Mouse (Mus musculus) thymus, adult 18-20 months (tissue): ENCODE results near the gene Mybphl.

ENCODE experiments used
- DNase-seq, 2 experiments: peaks; one replicate each; pipeline ENCODE4 v3.0.0; 2022; ENCODE audit warnings: mixed read lengths in 2 of 2

Mybphl gene

DNA sequence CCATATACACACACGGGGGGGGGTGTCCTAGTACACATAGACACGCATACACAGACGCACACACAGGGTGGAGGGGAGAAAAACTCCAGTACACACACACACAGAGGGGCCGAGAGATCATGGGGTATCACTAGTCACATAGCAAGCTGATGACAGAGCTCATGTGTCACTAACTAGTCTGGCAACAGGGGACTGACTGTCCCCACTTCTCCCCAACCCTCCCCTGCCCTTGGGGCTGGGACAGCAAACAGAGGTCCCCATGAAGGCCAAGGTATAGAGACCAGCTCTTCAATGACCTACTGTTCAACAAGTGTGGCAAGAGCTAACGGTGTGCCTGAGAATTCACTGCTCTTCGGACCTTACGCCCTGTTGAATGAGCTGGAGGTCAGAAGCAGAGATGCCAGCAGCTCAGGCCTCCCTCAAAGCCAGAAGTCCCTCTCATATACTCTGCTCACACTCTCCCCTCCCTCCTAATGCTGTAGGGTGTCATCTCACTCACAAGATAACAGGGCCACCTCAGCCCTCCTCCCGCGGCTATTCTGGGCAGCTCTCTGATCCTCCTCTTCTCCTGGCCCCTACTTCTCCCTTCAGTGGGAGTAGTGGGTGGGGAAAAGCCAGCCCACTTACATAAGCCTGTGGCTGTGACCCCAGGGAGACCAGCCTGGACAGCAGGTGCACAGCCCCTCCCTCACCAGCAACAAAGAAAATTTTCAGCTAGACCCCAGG, at the start of gene Mybphl:
Gene Mybphl (plus strand): TSS at position 642 of the 726 bp plus-strand sequence.
- DNase-seq: no peak

DNA sequence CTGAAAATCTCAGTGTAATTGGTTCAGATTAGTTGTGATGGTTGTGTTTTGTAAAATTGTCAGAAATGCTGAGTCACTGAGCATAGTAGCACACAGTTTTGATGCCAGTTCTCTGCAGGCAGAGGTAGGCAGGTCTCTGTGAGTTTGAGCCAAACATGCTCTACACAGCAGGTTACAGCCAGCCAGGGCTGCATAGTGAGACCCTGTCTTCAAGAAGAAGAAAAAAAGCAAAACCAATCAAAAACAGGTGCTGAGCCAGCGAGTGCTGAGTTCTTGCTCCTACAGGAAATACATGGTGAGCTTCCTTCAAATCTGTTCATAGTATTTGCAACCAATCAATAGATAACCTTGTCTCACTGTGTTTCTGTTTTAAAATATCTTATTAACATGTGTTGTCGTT, 46.2 kb upstream of the Mybphl start:
- DNase-seq: no peak

DNA sequence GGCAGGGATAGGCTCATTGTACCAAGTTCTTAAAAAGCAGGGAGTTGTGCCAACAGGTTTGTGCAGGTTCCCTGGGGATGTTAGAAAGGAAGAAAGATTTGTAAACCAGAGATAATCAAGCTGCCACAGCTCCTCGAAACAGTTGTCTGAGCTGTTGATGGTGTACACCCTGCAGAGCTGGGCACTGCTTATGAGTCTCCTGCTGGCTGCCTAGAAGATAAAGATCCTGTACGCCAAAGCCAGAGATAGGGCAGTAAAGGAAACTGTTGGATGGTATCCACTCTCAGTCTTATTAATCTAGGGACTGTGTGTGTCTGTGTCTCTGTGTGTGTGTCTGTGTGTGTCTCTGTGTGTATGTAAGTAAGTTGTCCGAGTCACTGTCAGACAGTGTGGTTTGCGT, 43.0 kb upstream of the Mybphl start:
- no peak for DNase-seq

DNA sequence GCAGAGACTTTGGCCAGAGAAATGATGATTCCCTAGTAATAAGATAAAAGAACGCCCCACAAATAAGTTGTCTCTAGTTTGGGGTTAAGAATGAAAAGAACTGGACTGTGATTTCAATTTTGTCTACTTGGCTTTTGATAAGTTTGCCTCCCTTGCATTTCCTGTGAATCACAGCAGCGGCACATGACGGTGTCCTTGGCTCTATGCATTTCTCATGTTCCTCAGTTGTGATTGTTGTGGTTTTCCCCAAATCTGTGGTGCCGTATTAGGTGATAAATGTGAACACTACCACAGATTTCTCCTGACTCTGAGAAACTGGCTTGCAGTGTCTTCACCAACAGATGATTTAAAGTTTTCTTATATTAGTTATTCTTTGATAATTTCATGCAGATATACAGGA, 42.6 kb upstream of the Mybphl start:
- DNase-seq: no peak

DNA sequence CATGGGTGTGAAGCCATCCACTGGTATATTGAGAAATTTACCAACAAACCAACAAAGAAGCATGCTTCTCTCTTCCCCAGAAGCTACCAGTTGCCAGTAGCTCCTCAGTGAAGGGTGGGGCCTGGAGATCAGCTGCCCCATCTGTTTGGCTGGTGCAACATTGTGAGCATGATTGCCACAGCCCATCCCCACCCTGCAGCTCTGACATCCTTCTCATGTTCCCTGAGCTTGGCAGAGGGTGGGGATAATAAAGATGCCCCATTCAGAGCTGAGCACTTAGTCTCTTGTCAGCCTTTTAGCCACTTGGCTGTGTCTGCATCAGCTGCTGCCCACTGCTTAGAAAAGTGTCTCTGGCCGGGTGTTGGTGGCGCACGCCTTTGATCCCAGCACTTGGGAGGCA, 41.7 kb upstream of the Mybphl start:
- DNase-seq: no peak

DNA sequence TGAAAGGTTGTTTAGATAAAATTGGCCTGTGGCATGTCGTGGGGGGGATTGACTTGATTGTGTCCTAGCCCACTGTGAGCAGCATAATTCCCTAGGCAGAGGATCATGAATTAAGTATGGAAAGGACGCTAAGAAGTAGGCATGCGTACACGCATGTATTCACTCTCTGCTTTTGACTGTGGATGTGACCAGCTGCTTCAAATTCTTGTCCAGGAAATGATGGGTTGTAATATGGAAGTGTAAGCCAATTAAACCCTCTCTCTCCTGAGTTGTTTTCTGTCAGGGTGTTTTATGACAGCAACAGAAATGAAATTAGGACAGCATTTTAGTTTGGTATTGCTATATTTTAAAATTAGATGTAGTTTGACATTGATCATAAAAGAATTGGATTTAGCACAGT, 39.9 kb upstream of the Mybphl start:
- no peak for DNase-seq

DNA sequence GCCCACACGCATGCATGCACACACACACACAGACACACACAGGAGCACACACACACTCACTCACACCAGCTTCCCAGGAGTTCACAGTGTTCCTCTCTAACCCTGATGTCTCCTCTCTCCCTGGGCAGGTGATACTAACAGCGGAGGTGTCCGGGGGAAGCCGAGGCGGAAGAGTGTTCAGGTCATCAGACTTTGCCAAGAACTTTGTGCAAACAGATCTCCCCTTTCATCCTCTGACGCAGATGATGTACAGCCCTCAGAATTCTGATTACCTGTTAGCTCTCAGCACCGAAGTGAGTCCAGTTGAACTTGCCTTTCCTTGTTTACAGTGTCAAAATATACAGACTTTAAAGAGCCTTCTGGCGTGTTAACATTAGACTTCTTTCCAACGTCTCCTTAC, 39.2 kb upstream of the Mybphl start:
- DNase-seq: no peak

DNA sequence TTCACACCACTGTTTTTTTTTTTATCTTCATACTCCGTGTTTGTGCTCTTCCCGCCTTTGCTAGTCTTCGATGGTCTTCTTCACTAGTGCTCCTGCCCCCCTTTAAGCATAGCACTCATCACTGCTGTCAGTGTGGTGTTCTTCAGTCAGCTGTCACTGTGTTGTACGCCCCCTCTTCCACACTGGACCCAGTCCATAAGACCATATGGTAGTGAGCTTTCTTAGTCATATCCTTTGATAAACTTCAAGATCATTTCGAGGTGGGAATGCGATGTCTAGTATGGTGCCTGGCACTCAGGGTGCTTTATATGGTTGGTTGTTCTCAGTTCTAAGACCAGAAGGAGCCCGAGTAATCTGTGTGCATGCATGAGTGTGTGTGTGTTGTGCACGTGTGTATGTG, 37.4 kb upstream of the Mybphl start:
- no peak for DNase-seq

DNA sequence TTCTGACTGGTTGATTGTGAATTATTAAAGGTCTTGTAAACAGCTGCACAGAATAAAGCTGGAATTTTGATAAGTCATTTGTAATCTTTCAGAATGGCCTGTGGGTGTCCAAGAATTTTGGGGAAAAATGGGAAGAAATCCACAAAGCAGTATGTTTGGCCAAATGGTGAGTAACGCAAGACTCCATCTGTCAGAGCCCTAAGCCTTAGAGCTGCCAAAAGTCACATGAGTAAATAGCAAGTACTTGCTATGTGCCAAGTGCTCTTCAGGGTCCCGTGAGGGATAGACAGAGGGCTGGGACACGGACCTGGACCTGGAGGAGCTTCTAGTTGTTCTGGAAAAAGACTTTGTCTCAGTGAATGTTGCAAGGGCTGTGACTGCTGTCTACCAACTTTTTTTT, 36.8 kb upstream of the Mybphl start:
- no peak for DNase-seq

DNA sequence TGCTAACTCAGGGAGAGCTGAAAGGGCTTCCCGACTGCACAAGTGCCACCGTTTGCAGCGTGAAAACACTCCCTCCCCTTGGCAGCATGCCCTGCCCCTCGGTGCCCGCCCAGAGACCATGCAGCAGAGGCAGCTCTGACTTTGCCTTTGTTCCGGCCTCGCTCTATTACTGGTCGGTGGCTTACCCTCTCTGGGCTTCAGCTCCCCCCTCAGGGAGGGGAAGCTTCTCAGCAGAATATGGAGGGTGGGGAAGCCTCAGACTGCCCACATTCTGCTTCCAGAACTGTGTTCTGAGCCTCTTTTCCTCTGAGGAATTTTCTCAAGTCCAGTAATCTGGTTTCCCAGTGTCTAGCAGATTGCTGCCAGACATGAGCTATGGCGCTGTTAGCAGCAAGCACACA, 36.3 kb upstream of the Mybphl start:
- DNase-seq: no peak

DNA sequence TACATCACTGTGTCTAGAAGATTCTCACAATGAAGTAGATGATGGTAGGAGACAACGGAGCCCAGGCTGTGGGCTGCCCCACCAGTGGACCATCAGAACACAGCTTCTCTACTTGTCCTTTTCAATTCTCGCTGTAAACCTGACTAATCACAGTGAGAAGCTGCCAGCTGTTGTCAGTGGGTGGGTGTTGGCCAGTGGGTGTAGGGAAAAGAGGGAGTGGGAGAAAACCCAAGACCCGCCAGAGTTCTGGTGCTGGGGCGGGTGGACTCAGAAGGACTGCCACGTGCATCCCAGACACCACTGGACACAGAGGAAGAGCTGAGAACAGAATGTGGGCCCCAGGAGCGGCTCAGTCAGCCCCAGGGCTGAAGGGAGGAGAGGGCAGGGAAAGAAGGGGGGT, 33.9 kb upstream of the Mybphl start:
- no peak for DNase-seq

DNA sequence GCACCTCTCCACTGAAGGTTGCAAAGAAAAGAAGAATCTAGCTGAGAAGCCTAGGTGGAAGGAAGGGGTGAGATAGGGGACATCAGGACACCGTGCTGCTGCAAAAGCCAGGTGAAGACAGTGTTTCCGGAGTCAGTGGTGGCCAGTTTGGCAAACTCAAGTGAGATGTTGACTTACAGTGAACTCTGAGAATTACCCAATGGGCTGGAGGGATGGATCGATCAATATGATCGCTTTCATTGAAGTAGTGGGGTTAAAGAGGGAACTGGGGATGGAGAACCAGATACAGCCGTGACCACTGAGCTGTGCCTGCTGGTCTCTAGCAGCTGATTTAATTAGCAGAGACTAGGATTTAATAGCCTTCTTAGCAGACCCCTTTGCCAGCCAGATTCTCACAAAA, 27.8 kb upstream of the Mybphl start:
- DNase-seq: no peak

DNA sequence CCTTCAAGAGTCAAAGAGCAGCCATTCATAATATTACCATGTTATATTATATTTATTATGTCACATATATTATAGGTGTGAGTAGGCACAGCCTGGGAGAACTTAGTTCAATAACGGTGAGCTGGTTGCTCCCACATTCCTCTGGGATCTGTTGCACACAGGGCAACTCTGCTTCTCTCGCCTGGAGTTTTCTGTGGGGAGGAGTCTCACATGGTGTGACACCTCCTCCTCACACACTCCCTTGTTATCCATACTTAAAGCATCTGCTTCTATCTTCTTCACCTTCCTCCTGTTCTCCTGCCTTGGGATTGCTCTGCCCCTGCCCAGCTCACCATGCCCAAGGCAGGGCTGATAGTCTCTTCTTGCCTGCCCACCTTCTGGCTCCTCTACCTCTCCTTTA, 23.7 kb upstream of the Mybphl start:
- no peak for DNase-seq

DNA sequence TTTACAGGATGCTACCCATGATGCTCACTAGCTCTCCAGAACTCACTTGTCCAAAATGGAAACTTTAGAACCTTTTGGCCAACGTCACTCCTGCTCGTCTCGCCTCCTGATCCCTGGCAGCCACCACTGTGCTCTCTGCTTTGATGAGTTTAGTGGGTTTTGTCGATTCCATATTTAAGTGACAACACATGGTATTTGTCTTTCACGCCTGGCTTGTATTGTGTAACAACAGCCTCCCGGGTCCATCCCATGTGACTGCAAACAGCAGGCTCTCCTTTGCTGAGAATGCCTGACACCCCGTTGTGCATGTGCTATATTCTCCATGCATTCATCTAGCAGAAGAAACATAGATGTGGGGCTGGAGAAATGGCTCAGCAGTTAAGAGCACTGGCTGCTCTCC, 22.5 kb upstream of the Mybphl start:
- DNase-seq: no peak

DNA sequence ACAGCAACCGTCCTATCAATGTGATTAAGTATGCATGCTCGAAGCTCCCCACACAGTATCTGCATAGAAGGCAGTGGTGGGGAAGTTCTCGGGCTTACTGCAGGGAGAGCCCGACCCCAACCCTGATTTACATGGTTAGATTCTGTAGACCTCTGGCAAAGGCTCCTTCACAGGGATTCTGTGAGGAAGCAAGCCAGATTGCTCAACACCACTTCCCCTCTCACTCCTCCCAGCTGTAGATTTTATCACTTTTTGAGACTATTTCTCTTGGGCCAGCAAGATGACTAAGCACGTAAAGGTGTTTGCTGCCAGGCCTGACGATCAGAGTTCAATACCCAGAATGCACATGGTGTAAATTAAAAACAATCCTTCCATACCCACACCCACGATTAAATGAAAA, 18.9 kb upstream of the Mybphl start:
- DNase-seq: no peak

DNA sequence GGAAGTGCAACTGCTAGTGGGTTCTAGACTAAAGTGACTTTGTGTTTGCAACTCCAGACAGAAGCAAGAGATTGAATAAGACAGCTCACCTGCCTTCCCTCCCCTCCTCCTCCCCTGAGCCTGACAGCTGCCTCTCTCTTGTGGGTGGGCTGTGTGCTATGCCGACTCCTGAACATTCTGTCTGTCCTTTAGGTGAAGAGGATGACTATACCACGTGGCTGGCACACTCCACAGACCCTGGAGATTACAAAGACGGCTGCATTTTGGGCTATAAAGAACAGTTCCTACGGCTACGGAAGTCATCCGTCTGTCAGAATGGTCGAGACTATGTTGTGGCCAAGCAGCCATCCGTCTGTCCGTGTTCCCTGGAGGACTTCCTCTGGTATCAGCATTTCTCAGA, 16.3 kb upstream of the Mybphl start:
- no peak for DNase-seq

DNA sequence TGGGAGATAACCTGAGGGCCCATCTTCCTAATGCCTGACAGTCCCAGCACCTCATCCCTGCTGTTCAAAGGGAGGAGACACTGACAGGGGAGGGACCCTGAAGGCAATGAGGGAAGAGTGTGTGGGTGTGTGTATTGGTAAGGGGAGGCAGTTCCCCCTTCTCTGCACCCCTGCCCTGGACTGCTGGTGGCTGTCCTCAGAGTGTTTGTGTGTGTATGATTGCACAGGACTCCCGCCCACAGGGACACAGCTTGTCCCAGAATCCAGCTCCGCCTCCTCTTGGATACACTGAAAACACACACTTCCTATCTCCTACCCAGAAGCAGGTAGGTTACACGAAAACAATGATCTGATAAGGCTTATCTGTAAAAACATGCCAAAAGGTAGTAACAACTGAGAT, 9.5 kb upstream of the Mybphl start:
- no peak for DNase-seq

DNA sequence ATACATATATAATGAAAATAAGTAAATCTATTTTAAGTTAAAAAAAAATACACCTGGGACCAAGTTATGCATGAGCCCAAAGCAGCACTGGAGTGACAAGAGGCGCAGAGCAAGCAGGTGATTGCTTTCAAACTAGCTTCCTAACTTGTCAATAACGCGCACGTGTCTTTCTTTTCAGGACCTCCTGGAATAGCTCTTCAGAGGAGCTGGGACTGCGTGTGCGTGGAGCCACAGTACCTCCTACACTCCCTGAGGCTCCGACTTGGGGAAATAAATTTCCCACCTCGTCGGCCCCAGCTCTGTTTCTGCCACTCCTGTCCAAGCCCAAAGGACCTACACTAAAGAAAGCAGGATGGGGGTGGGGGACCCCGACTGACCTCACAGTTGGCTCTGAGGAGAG, 7.7 kb upstream of the Mybphl start:
- no peak for DNase-seq

DNA sequence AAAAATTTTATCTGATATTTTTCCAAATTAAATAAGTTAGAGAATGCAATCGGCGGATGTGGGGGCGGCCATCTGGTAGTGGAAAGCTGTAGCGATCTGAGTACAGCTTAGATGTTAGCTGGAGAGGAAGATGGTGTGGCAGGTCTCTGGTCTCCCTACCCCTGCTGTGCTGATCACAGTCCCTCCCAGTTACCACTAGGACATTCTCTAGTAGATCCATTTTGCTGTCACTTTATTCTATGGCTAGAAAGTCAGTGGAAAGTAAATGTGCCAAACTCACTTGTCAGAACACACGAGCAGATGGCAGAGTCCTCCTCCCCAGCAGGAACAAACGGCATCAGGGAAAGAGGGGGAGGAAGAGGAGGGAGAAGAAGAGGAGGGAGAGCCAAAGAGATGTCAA, 6.3 kb upstream of the Mybphl start:
- no peak for DNase-seq

DNA sequence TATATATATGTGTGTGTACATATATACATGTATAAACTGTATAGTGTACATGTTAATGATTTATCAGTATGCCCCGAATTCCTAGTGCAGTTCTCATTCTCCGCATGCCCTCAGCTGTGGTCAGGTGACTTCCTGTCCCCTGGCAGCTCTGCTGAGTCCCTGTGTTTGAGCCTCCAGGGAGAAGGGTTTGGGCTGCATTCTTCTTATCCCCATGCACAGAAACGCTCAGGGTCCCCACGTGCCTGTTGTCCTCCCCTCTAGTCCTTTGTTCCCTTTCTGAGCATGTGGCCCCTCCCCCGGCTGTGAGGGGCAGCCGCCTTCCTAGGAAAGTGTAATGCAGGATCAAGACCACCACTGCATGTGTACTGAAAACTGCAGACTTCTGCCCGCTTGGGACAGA, 3.8 kb upstream of the Mybphl start:
- DNase-seq: no peak

DNA sequence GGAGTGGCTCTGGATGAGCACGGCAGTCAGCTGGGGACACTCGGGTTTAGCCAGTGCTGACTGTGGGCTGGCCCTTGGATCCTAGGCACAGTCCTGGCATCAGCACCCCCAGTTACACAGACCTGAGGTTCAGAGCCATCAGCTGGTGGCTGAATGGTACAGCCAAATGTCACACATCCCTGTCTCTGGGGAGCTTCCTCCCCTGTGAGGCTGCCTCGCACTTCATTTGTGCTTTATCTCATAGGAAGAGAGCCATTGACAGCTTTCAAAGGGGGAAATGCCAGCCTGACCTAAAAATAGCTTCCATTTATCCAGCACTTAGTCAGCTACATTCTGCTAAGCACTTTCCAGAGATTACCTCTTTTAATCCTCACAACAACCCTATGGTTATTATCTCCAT, 1.1 kb upstream of the Mybphl start:
- DNase-seq: no peak

DNA sequence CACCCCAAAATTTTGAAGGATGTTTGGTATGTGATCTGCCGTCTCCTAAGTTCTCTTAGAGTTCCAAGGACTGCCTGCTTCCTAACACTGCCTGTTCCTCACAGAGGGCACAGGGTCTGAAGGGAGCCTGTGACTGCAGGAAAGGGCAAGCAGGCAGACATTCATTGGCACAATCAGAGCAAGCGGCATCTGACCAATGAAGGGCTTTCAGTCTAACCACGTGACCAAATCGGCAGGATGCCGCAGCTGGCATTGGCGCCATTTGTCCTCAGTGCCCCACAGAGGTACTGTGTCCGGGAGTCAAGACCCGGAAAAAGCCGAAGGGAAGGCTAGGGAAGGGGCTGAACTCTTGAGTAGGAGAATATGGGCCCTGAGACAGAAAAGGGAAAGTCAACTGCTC, 2.5 kb downstream of the Mybphl start:
- no peak for DNase-seq

DNA sequence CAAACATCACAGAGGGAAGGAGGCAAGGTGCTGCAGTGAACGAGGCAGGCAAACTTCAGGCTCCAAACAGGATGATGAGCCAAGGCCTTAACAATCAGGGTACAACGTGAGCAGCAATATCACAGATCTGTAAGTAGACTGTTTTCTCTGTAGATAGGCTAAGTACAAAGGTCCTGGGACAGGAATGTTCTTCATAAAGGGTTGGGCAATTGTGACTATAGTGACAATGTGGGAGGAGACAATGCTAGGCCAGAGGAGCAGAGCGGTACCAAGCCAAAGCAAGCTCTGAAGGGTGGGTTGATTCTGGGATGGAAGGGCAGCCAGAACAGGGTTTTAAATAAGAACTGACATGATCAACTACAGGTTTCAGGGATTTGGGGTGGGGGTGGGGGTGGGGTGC, 3.1 kb downstream of the Mybphl start:
- no peak for DNase-seq

DNA sequence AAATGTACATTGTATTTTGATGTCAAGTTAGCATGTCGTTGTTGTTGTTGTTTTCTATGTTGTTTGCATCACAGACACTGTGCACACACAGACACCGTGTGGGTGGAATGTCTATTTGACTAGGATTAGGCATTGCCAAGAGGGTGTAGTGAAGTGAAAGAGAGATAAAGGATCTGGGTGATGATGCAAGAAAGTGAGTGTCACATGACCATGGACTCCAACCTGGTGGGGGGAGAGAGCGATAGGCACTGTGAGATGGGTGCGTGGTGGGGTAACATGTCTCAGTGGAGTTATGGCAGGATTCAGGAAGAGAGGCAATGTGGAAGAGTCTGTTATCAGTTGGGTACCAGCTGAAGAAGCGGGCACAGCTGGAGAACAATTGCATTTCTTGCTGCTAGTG, 4.0 kb downstream of the Mybphl start:
- DNase-seq: no peak

DNA sequence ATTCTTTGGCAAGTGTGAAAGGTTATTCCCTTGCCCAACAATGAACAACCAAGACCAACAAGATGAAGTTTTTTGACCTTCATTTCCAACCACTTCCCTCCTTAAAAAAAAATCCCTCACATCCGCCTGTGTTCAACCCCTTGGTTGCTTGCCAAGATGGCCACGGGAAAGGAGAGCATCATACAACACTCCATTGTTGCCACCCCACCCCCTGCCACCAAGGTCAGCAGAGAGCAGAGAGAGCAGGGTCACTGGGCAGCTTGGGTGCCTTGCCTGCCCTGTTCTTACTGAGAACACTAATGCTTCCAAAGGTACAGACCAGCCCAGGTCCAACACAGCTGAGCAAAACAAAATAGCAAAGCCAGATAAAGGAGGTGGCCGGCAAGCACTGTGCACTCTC, 7.6 kb downstream of the Mybphl start:
- no peak for DNase-seq

DNA sequence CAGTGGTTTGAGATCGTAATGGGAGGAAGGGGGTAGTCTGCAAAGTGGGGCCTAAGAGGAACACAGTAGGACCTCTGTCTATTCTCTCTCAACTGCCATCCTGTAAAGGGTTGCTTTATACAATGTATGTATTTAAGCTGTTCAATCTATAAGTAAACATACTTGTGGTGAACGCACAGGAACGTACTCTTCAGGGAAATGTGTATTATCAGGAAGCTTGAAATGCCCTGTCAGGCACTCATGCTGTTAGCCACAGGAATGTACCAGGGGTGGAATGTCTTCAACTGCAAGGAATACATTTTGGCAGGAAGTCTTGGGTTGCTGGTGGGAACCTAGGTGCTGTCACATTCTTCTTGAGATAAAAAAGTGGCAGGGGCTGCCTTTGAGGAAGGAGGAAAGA, 8.0 kb downstream of the Mybphl start:
- DNase-seq: no peak
